9 mouse cellular contexts compared by ENCODE assay signal in the genomic region with DNA sequence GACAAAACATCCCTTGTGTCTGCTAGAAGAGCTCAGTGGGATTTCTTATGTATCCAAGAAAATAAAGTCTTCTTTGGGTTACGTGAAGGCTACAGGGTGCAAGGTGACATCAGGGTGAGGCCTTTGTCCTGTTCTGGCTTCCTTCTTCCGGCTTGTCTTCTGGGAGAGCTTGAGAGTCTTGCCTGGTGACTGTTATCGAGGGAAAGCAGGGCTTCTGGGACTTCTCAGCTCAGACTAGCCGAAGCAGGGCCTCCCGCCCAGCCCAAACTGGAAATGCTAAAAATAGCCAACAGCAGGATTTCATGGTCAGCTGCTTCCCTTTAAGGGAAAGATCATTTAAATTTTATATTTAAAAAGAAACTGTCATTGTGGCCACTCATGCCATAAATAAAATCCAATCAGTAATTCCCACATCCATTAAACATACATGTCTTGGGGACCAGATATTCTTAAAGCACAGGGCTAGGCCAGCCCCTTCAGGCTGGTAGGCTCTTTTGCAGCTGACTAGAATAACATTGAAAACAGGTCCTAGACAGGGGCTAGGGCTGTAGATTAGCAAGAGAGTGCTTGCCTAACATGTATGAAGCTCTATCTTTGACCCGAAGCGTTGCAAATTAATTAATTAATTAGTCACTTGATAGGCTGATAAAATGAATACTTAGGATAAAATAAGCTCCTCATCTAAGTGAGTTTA.
DNase-seq lines count a peak whose midpoint lies in the region; ATAC-seq and TF ChIP-seq lines count a peak whose summit lies in the region.
"Had no signal": no experiment of that assay in that cellular context is flagged by ENCODE, and none has a peak within 500 bp of the region (broad histone marks: within the 10 kb centered on the region; RNA-seq: fewer than 3 reads in every experiment).

No protein-coding gene starts in this region.

- intact Hi-C loops in heart, postnatal 10 days (cut with DNase I) = no loop called here

- H3K9ac ChIP-seq in lung, embryonic 16.5 days (ENCODE audit: low read length) = no peak overlapping the region
- H3K9ac ChIP-seq: limb, embryonic 12.5 days had no signal

- no peak overlapping the region for H3K4me3 ChIP-seq in lung, embryonic 16.5 days (ENCODE audit: low read length)
- no peak overlapping the region for H3K4me3 ChIP-seq in lung, adult 2 months (replicated peaks; ENCODE audit: extremely low read depth, low read depth, low read length)
- H3K4me3 ChIP-seq: limb, embryonic 12.5 days had no signal

- no peaks in the 10 kb centered on the region for H3K27me3 ChIP-seq in lung, embryonic 16.5 days (ENCODE audit: control insufficient read depth, insufficient read depth, low read depth, low read length)

- H3K27ac ChIP-seq in lung, embryonic 16.5 days (ENCODE audit: low read length) = peak overlapping the region; percentile 56; the same call in 1 of the 2 replicates
- H3K27ac ChIP-seq: limb, embryonic 12.5 days had no signal

- ATAC-seq in lung, embryonic 16.5 days (ENCODE audit: low read depth) = peak; percentile 65; the same call in 1 of the 2 replicates

- no peaks in the 10 kb centered on the region for H3K9me3 ChIP-seq in lung, embryonic 16.5 days (ENCODE audit: control insufficient read depth, low read length)
- H3K9me3 ChIP-seq: limb, embryonic 12.5 days had no signal

- DNase-seq in lung, adult 2 months = no peak
- DNase-seq in fibroblast of lung, adult 2 months (ENCODE audit: low read depth) = peak; percentile 18
- DNase-seq in heart, postnatal 10 days = peak; percentile 82
- peak; percentile 10 for DNase-seq in mesoderm, embryonic 11.5 days (ENCODE audit: low read depth, low spot score)
- no peak for DNase-seq in thymus, postnatal 36 days
- no peak for DNase-seq in left cerebral cortex, adult 9 months (ENCODE audit: low spot score in 2 of 2)
- no peak for DNase-seq in layer of hippocampus, adult 9-10 months (ENCODE audit: low spot score)

- 48% methylated on average over 7 of the region's 7 CpGs for WGBS in lung, embryonic 16.5 days
- 45% methylated on average over 7 of the region's 7 CpGs for WGBS in lung, adult 2 months

- H3K4me2 ChIP-seq in lung, embryonic 16.5 days (ENCODE audit: low read depth, low read length) = no peak overlapping the region
- H3K4me2 ChIP-seq: limb, embryonic 12.5 days had no signal

- no peak for TF ChIP-seq CTCF in lung, adult 2 months (IDR thresholded peaks at IDR 0.05; ENCODE audit: insufficient read depth, low read length)

- H3K36me3 ChIP-seq in lung, embryonic 16.5 days (ENCODE audit: control insufficient read depth, insufficient read depth, low read length) = no peaks in the 10 kb centered on the region
- H3K36me3 ChIP-seq: limb, embryonic 12.5 days had no signal

- H3K4me1 ChIP-seq in lung, embryonic 16.5 days (replicated peaks; ENCODE audit: control insufficient read depth, insufficient read depth, low read length) = 0 out of 2 replicates have a peak, but pooled peaks cover 4% of the 10 kb centered on the region
- no peaks in the 10 kb centered on the region for H3K4me1 ChIP-seq in lung, adult 2 months (ENCODE audit: control insufficient read depth, insufficient read depth, low read length)
- H3K4me1 ChIP-seq: limb, embryonic 12.5 days had no signal

- TF ChIP-seq POLR2A in lung, adult 2 months (IDR thresholded peaks at IDR 0.05; ENCODE audit: borderline replicate concordance, extremely low read depth, low read depth, low read length) = no peak

Comparison
In these comparisons a context has a peak if more than half of its experiments do, and no peak if none do; other contexts are left out.
1. DNase-seq: peak in fibroblast of lung, adult 2 months (single experiment), heart, postnatal 10 days (2 of 2) and mesoderm, embryonic 11.5 days (single experiment); none in lung, adult 2 months (single experiment), thymus, postnatal 36 days (0 of 2), left cerebral cortex, adult 9 months (0 of 2) and layer of hippocampus, adult 9-10 months (single experiment).